Mouse (Mus musculus) G1E (cell line): ENCODE measurements around the gene Gfod1.

Experiments used
- CTCF ChIP-seq: IDR thresholded peaks from 2 replicates; pipeline ENCODE4 v1.5.1; 2012; ENCODE audit warnings: low read depth, low read length, inconsistent platforms, mixed read lengths
- GATA1 ChIP-seq: IDR thresholded peaks from 2 replicates; pipeline ENCODE4 v1.6.1; 2012; ENCODE audit warnings: borderline replicate concordance, low read length, inconsistent platforms, mixed read lengths

DNA sequence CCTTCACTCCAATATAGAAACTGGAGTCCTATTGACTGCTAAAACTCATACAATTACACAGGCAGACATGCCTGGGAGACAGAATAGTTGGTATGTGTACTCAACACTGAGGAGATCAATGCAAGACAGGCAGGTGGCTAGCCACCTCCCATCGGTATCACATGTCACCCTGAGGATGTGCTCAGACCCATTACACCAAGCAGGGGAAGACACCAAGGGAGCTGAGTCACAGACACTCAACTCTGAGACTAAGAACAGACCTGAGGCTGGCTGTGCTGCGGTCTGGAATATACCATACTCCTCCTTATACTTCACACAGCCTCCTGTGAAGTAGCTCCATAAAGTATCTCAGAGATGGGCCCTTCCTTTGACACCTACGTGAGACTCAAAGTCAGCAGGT lies 60.7 kb downstream of the Gfod1 start:
- TF ChIP-seq CTCF (no peak), GATA1 (no peak)
